Mouse (Mus musculus): ENCODE data around the gene BC048679.

- no peak for TF ChIP-seq EP300 (IDR thresholded peaks at IDR 0.05; ENCODE audit: low read depth)
- TF ChIP-seq CTCF (IDR thresholded peaks at IDR 0.05; ENCODE audit: low read depth): no peak
These were observed 43.6 kb downstream of the BC048679 start for GRCm38 (mm10) chr7:81454331-81455039.

Data from liver, embryonic 14.5 days (tissue).